Mouse (Mus musculus): ENCODE results near the gene Crisp1.

The Crisp1 gene

DNA sequence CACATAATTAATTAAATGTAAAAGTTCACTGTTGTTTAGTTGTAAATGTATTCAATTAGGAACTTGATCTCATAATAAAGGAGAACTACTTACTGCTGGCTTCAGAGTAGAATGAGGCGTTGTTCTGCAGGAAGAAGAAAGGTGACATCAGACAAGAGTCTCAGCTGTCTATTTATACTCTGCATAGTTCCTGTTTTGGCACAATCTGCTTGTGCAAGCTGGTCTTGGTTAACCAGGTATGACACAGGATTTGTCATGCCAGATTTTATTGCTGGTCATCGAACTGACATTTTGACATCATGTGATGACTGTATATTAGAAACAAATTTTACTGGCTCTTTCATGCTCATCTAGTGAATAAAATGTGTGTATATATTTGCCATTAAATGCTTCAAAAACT is at the start of gene Crisp1:
Crisp1 (minus strand) TSS at position 146 of the 400 bp plus-strand sequence.
- in situ Hi-C loops (cut with MboI, MseI), result loop anchor here (25.0 kb wide), 1 partner anchor 482 kb away; no protein-coding TSS in a partner anchor

DNA sequence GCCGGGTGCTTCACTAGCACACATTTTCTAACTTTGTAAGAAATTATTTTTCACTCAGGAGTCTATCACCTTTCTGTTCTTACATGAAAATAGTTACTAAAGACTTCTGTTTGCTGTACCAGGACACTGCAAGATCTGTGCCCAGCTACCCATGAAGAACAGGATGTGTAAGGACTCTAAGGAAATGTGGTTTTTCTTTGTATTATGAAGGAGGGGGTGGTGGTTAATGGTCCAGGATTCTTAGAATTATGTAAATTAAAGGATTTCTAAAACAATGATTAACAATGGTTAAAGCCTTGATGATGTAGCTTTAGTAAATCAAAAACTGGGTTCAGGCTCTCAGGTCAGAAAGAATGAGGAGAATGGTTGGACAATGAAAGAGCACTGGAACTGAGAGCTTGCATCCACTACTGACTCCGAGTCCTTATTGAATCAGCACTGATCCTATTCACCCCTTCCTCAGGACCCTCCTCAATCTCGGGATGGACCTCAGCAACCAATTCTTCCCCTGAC is 23.5 kb upstream of the Crisp1 start:
- in situ Hi-C loops (cut with MboI, MseI), result no loop called here

DNA sequence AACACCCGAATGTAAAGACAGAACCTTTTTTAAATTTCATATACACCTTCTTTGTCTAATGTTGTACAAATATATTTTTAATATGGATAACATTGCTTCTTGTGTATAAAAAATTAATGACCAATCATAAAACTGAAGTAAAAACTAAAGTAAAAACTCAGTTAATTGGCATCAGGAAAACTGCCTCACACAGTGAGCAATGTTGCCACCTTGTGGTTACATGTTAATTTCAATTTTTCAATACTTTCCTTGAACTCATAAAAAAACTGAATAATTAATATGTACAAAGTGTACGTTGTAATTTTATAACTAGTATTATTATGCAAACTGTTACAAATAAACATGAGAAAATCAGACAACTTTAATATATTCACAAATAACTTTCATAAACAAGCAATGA is 33.6 kb downstream of the Crisp1 start:
- in situ Hi-C loops (cut with MboI, MseI), result no loop called here

DNA sequence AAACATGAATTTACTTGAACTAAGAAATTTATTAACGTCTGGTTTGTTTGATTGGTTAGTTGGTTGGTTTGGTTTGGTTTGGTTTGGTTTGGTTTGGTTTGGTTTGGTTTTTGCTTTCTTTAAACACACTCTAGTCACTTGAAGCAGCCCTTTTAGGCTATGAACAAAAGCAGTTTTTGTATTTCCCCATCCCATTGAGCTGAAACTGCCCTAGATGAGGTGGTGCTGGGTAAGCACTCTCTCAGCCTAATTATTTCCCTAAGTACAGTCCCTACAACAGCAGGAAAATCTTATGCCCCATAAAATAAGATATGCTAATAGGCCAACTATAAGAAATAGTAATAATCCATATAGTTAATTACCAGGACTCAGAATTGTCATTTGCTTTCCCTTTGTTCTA is 43.5 kb downstream of the Crisp1 start:
- in situ Hi-C loops (cut with MboI, MseI), result no loop called here

DNA sequence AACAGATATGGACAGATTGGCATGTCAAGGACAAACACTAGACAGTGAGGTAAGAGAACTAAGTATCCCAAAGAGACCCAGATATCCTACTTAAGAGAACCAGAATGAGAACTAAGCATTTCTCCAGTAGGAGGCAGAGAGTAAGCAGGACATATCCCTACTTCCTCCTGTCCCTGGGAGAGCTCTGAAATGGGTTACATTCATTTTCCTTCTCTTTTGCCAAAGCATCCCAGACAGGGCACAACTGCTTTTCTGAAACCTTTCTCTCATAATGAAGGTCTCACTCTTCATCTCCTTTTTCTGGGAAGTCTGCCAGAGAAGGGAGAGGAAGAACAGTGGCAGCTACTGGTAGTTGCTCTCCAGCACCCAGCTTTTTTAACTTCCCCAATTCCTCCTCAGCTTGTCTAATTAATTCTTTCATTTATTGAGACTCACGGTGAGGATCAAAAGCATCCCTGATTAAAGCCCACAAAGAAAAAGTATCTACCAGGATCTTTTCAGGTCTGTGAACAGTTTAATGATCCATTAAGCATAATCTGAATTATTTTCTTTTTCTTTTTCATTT is 44.0 kb downstream of the Crisp1 start:
- in situ Hi-C loops (cut with MboI, MseI), result no loop called here

DNA sequence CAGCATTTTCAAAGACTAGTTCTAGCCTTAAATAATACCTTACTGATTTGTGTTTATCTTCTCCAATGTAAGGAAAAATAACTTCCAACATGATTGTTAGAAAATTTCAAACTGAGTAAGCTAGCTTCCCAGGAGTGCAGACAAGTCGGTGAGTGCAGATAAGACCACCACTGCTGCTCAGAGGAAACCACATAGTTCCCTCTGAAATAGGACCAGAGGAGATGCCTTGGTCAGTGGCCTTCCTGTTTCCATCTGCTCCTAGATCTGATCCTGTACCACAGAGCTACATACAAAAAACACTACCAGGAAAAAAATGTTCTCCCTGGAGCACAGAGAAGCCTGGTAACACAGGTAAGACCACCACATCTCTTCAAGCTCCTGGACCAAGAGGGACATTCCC is 66.5 kb downstream of the Crisp1 start:
- in situ Hi-C loops (cut with MboI, MseI), result no loop called here
